Mouse (Mus musculus) right cerebral cortex, adult 18-20 months (tissue): ENCODE data around the gene Wdr82.

Source experiments
- DNase-seq: peaks from one replicate; pipeline ENCODE4 v3.0.0; 2022; ENCODE audit warnings: mixed read lengths

Gene Wdr82

DNA sequence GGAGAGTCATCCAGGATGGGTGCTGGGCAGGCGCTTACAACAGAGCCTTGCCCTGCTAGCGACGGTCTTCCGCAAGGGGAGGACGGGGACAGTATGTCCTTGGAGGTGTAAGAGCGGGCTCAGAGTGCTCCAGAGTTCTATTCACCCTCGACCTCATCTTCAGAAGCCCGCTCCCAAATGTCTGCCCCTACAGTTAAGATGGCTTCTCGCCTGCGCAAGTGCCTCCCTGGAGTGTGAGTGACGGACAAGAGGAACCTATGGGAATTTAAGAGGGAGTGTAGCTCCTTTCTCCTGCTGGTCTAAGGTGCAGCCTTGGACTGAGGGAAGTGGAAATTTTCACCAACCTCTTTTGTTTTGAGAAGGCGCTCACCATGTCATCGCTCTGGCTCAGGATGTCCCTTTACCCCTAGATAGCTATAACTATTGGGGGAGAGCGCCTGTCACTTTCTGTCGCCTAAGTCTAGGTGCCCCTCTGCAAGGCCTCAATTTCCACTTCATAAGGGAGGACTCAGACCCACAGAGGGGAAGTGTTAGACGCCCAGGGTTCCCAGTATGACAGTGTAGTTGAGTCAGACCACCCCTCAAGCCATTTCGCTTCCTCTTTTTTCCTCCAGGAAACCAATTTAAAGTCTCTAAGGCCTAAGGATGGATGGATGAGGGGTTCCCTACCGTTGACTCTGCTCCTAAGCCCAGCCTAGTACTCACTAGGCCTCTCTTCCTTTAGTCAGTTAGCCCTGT is 29.0 kb downstream of the Wdr82 start, which contains the start of gene Ppm1m:
Gene Ppm1m, minus strand, starts transcription at position 212 of the 738 bp plus-strand sequence.
- no peak for DNase-seq

DNA sequence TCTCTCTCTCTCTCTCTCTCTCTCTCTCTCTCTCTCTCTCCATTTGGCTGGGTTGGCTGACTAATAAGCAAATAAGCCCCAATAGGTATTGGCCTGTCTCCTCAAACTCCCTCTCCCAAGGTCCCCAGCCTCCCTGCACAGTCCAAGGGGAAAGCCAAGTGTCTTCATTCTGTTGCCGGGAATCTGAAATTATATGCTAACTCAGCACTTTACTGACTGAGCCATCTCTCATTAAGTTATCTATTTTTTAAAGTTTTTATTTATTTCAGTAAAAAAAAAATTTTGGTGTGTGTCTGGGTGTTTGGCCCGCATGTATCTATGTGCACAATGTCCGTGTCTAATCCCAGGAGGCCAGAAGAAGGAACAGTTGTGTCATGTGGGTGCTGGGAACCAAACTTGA is 31.2 kb downstream of the Wdr82 start:
- no peak for DNase-seq

DNA sequence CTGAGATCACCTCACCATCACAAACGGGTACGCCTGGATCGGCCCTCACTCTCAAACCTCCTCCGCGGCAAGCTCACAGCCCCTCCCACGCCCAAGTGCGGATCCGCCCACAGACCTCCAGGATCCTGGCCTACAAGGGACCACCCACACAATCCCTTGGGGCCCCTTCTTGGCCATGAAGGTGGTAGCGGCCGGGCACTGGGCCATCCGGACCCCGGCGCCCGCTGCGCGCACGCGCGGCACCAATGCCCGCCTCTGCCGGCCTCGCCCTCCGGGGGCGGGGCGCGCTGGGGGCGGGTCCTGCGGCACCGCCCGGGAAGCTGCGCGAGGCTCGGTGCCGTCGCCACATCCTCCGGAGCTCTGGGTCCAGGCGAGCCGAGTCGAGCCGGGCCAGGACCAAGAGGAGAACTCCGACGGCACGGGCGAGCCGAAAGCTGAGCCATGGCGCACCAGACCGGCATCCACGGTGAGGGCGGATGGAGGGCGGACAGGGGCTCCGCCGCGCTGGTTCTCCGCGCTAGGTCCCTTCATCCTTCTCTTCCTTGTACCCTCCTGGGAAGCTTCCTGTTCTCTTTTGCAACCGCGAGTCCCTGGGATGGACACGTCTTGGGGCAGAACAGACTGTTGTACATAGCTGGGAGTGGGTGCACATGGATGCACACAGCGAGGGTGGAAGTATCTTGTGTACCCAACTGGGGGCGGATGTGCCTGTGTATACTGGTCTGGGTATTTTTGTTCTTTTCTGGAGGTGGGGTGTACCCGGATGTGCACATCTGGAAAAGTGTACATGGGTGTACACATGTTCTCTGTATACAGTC is 32.3 kb downstream of the Wdr82 start, which contains the start of gene Twf2:
Gene Twf2, plus strand, starts transcription at position 290 of the 818 bp plus-strand sequence.
- peak; percentile 91 for DNase-seq

DNA sequence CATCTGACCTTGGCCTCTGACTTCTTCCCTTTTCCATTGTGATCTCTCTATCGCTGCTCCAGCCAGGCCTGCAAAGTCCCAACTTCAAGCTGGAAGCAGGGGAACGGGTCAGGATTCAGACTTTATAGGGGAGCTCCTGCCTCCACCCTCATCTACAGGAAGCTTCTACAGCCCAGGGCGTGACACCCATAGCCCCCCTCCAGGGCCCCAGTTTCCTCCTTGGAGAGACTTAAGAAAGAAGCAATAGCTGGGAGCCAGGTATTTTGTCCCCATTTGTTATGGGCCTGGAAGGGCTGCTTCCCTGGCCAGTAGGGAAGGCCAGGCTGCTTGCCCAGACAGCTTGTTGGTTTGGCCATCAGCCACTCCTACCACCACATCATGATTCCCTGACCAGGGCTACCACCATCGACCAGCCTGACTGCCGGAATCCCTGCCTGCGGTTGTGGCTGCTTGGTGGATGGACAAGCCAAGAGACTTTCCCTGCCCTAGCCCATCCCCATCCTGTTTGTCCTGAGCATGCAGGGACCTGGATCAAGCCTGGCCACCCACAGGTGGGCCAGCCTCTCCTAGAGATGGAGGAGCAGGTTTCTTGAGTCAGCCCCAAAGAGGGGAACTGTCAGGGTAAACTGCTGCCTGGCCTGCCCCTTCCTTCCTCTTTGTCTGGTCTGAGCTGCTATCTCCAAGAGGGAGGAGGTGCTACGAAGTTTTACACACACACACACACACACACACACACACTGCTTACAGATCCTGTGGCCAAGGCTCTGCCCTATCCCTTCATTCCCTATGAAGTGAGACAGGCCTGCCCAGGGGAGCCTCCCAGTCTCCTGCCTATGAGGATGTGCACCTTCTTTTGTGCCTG is 33.5 kb downstream of the Wdr82 start:
- DNase-seq, result no peak

DNA sequence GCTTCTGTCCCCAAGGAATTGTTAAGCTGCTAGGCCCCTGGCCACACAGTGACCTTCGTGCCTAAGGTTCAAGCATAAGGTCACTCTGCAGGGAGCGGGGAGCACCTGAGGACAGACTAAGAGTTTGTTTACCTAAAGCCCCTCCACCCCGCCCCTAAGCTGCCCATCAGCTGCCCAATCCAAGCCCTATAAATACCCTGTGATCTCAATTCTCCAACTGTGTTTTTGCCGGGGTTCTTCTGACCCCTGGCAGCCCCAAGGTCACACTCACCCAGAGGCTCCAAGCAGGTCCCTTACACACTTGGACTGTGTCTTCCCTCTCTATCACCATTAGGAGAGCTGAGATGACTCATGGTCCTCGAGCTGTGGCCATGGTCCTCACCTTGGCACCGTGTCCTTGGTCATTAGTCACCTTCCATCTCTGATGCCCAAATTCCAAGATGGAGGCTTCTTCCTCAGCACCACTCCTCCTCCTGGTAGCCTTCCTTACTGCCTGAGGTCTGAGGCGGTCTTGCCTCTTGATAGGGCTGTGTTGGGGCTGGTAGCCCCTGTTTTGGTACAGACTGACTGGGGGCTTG is 35.1 kb downstream of the Wdr82 start:
- DNase-seq, result no peak

DNA sequence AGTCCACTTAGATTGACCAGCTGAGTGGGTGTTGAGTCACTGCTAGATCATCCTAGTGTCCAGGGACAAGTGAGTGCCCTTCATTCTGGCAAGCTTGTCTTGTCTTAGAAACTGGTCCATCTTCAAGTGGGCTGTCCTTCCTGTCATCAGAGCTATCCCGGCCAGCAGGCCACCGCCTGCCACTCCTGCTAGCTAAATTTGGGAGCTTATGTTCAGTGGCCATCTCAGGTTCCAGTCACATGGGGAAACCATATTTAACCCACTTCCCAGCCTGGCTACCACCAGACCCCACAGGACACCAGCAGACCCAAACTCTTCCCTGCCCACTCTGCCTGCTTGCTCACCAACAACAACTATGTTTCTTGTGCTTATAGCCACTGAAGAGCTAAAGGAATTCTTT is 35.8 kb downstream of the Wdr82 start:
- DNase-seq, result no peak

DNA sequence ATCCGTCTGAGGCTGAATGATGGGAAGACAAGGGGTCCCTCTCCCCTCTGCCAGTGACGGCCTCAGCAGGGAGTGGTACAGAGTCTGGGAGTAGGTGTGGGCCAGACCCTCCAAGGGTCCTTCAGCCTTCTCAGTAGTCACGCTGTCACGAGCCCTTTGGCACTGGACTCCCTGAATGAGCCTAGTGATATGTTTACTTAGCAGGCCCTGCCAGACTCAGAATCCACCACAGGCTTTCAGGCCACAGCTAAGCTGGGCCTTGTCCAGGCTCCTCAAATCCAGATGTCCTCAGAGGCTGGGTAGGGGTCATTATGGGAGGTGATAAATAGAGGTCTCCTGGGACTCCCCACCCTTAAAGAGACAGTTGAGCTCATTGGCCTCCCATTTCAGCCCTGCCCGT is 37.5 kb downstream of the Wdr82 start:
- no peak for DNase-seq

DNA sequence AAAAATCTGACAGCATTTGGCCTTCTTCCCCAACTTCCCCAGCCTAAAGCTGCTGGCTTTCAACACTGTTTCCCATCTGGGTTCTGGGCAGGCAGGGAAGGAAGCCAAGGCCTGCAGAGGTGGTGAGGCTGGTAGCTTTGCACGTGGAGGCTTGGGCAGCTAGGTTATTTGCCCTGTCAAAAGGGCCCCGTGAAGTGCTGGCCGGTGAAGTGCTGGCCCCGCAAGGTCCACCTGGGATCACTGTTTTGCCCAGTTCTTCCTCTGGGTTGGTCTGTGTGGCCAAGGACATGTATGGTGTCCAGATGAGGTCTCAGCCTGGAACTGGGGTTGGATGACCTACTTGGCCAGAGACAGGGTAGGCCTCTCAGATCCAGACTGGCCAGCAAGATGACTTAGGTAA is 39.2 kb downstream of the Wdr82 start:
- no peak for DNase-seq

DNA sequence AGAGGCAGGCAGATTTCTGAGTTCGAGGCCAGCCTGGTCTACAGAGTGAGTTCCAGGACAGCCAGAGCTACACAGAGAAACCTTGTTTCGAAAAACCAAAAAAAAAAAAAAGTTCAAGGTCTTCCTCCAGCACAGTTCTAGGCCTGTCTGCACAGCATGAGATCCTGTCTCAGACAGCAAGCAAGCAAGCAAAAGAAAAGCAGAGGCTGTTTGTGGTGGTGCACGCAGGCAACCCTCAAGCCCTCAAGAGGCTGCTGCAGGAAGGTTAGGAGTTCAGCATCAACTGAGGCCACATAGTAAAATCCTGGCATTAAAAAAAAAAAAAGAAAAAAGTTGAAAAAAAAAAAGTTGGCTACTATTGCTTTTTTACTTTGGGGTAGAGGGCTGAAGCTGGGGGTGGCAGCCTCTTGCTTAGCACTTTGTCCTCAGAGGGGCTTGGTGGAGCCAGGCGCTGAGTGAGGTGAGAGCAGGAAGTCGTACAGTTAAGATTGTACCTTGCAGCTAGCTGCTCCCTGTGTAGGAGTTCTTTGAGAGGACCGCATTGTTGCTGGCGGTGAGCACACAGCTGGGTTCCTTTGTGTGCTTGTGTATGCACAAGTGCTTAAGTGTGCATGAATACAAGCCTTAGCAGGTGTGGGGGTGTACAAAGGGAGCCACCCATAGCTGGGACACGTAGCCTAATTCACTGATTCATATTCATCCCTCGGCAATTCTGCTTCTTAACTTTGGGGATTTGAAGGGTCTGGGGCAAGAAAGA is 40.3 kb downstream of the Wdr82 start:
- no peak for DNase-seq

DNA sequence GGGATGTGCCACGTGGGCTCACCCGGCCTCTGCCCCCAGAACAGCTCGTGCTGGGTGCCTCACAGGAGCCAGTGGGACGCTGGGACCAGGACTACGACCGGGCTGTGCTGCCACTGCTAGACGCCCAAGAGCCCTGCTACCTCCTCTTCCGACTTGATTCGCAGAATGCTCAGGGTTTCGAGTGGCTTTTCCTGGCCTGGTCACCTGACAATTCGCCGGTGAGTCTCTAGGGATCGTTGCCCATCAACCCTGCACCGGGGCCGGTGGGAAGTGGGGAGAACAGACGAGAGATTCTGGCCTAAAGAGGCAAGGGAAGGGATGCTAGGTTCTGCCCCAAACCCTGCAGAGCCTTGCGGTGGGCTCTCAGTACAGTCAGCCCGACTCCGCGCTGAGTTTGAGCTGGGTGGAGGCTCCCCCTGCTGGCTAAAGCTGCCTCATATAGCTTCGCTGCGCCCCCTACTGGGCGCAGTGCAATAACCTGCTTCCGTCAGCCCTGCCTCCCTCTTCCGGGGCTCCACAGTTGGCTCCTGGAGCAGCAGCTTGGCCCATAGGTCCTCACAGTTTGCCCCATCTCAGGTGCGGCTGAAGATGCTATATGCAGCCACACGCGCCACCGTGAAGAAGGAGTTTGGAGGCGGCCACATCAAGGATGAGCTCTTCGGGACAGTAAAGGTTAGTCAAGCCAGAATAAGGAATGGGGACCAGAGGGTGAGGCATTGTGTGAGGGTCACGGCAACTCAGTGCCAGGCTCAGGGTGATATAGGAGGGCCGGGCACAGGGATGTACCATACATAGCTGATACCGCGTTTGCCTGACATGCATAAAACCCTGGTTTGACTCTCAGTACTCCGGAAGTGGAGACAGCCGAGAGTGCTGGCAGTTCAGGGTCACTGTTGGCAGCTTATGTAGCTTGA is 41.2 kb downstream of the Wdr82 start:
- peak; percentile 76 for DNase-seq

DNA sequence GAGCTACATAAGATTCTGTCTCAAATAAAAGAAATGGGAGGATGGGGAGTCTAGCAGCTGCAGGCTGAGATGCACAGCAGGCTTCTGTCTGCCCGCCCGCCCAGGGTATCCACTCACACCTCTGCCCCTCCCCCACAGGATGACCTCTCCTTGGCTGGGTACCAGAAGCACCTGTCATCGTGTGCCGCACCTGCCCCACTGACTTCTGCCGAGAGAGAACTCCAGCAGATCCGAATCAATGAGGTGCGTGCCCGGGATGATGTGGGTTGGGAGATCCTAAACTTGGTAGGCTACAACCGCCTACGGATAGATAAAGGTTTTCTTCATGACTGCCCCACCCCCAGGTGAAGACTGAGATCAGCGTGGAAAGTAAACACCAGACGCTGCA is 41.9 kb downstream of the Wdr82 start:
- DNase-seq, result no peak

DNA sequence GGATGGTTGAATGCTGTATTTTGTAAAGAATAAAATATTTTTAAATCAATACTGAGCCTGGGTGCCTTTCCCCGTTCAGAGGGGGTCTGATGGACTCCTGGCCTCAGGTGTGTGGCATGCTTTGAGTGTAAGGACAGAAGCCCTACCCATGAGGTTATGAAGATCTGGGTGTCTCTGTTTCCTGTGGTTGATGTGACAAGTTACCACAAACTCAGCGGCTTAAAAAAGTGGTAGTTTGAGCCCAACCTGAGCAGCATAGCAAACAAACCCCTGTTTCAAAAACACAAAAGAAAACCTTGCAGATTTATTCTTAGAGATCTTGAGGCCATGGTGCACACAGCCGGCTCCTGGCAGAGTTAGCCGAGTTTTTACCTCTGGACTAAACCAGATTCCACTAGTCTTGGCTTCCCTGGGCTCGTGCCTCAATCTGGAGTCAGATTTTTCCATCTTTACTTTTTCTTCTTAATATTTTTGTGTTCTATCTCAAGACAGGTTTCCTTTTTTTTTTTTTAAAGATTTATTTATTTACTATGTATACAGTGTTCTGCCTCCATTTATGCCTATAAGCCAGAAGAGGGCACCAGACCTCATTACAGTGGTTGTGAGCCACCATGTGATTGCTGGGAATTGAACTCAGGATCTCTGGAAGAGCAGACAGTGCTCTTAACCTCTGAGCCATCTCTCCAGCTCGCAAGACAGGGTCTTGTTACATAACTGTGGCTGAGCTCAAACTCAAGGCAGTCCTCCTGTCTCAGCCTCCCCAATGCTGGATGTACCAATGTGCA is 44.8 kb downstream of the Wdr82 start:
- DNase-seq, result no peak

DNA sequence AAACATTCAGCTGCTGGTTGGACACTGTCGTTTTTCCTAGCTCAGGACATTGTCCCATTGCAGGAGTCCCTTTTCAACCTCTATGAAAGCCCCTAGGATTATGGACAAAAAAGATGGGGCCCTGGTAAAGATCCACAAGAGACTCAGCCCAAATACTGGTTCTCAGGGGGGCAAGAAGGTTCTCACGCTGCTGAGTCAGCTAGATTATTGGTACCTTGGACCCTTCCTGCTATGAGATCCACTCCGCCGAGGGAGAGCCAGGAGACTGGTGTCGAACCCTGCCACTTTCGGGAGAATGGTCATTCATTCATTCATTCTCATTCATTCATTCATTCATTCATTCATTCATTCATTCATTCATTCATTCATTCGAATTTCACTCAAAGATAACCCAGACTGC is 46.2 kb downstream of the Wdr82 start:
- no peak for DNase-seq

DNA sequence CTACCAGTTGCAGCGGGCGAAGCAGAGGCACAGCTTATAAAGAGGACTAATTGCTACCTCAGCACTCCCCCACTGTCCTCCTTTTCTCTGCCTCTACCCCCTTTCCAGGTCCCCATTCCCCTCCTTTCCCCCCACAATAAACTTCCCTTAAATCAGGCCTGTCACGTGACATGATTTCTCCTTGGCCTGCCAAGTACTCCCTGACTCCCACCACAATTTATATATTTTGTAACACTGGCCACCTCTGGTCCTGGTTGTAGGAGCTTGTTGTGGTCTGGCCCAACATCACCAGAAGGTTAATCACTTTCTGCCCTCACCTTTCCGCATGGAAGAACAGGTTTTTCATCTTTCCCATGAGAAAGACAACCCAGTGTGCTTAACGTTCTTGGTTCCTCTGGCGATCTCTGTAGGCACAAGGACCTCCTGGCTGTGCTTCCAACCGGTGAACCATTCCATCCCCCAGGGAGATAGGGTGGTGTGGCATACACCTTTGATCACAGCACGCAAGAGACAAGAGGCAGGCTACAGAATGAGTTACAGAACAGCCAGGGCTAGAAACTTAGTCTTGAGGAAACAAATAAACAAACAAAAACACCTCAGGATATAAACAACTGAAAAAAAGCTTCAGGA is 50.3 kb downstream of the Wdr82 start:
- DNase-seq, result no peak

DNA sequence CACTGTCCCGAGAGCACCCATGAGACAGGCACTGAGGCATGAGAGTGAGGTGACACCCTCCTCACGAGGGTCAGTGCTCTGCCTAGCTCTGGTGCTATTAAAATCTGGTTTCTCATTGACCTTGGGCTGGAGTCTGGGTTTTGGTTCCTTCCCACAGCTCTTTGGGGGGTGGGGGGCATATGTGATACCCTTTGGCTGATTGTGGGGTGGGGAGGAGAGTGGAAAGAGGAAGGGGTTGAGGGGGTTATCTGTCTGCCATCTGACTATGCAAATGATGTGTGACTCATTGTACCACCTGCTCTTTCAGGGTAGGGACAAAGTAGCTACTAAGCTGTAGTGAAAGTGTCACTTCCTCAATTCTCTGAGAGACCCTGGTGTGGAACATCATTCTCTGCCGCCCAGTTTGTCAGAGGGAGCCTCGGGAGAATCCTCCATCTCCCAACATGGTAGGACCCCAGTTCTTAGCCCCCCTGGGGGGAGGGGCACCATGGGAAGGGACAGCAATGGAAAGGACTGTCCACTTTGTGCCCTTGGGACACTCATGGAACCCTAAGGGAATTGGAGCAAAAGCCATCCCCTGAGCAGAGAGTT is 51.6 kb downstream of the Wdr82 start, which contains the start of gene Tlr9:
Gene Tlr9, plus strand, starts transcription at position 338 of the 591 bp plus-strand sequence.
- DNase-seq, result no peak

DNA sequence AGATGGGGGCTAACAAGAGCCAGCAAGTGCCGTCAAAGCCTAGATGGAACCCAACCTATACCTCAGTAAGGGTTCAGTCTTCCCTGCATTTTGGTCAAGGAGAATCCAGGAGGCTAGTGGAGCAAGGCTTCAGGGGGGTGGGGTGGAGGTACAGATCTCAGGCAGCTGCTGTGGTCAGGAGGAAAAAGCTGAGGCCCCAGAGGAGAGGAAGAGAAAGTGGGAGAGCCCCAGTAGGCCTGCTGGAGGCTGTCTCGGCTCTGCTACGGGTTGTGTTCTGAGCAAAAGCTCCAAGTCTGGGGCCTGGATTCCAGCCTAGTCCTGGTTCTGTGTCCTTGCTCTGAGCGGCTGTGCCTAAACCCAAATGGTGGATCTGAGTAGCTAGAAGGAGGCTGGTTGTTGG is 52.3 kb downstream of the Wdr82 start:
- DNase-seq, result no peak

DNA sequence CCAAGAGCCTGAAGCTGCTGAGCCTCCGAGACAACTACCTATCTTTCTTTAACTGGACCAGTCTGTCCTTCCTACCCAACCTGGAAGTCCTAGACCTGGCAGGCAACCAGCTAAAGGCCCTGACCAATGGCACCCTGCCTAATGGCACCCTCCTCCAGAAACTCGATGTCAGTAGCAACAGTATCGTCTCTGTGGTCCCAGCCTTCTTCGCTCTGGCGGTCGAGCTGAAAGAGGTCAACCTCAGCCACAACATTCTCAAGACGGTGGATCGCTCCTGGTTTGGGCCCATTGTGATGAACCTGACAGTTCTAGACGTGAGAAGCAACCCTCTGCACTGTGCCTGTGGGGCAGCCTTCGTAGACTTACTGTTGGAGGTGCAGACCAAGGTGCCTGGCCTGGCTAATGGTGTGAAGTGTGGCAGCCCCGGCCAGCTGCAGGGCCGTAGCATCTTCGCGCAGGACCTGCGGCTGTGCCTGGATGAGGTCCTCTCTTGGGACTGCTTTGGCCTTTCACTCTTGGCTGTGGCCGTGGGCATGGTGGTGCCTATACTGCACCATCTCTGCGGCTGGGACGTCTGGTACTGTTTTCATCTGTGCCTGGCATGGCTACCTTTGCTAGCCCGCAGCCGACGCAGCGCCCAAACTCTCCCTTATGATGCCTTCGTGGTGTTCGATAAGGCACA is 54.9 kb downstream of the Wdr82 start:
- no peak for DNase-seq

DNA sequence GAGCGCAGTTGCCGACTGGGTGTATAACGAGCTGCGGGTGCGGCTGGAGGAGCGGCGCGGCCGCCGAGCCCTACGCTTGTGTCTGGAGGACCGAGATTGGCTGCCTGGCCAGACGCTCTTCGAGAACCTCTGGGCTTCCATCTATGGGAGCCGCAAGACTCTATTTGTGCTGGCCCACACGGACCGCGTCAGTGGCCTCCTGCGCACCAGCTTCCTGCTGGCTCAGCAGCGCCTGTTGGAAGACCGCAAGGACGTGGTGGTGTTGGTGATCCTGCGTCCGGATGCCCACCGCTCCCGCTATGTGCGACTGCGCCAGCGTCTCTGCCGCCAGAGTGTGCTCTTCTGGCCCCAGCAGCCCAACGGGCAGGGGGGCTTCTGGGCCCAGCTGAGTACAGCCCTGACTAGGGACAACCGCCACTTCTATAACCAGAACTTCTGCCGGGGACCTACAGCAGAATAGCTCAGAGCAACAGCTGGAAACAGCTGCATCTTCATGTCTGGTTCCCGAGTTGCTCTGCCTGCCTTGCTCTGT is 55.5 kb downstream of the Wdr82 start:
- DNase-seq, result peak; percentile 62
